In the genomic region with DNA sequence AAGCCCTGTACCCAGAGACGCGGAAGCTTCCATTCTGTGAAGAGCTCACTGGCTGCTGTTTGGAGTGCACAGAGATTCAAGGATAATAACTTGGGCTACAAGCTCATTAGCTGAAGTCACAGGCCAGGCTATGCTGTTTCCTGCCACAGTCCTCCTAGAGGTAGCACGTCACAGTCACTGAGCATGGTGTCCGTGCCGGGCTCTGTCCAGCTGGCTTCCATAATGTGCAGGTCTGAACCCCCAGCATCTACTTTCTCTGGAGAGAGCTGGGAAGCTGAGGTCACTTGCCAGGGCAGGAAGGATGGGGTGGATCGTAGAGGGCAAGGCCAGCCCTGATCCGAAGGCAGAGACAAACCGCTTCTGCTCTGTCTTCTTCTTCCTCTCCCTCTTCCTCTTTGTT, we compare ENCODE assay signal across 25 mouse cellular contexts.
DNase-seq lines count a peak whose midpoint lies in the region; ATAC-seq lines count a peak whose summit lies in the region.
"Had no signal": no experiment of that assay in that cellular context is flagged by ENCODE, and none has a peak within 500 bp of the region (broad histone marks: within the 10 kb centered on the region; RNA-seq: fewer than 3 reads in every experiment).

No protein-coding gene starts in this region.

- no peak for DNase-seq in kidney, adult 18-20 months
- peak; percentile 34 for DNase-seq in kidney, postnatal 10 days
- DNase-seq in lung, postnatal 10 days, result no peak
- no peak for DNase-seq in retina, embryonic 14.5 days (ENCODE audit: low spot score)
- DNase-seq: adrenal gland, adult 2 months; adrenal gland, postnatal 14 days; cerebellum, adult 11 months; cerebellum, adult 2 months; cerebellum, adult 9-11 months; cerebellum, postnatal 25 days; gastrocnemius, postnatal 10 days; gastrocnemius, postnatal 36 days; heart, adult 18-20 months; heart, postnatal 14 days; heart, postnatal 4 days had no signal

- H3K9ac ChIP-seq in kidney, embryonic 14.5 days (ENCODE audit: low read depth, low read length), result no peak overlapping the region
- no peak overlapping the region for H3K9ac ChIP-seq in kidney, embryonic 15.5 days
- H3K9ac ChIP-seq in lung, embryonic 15.5 days, result no peak overlapping the region
- H3K9ac ChIP-seq: forebrain, embryonic 13.5 days; heart, embryonic 13.5 days; hindbrain, embryonic 14.5 days had no signal

- no peaks in the 10 kb centered on the region for H3K9me3 ChIP-seq in kidney, embryonic 14.5 days (ENCODE audit: control insufficient read depth, low read length)
- no peaks in the 10 kb centered on the region for H3K9me3 ChIP-seq in kidney, embryonic 15.5 days (replicated peaks)
- H3K9me3 ChIP-seq in lung, embryonic 15.5 days, result no peaks in the 10 kb centered on the region
- H3K9me3 ChIP-seq: forebrain, embryonic 10.5 days; forebrain, embryonic 13.5 days; heart, embryonic 13.5 days had no signal

- H3K4me2 ChIP-seq in kidney, embryonic 14.5 days (replicated peaks; ENCODE audit: low read depth, low read length), result no peak overlapping the region
- H3K4me2 ChIP-seq in kidney, embryonic 15.5 days, result no peak overlapping the region
- H3K4me2 ChIP-seq in lung, embryonic 15.5 days, result no peak overlapping the region
- H3K4me2 ChIP-seq: forebrain, embryonic 13.5 days; heart, embryonic 13.5 days; hindbrain, embryonic 14.5 days had no signal

- no peak overlapping the region for H3K27ac ChIP-seq in kidney, embryonic 14.5 days (ENCODE audit: low read depth, low read length)
- H3K27ac ChIP-seq in kidney, embryonic 15.5 days, result no peak overlapping the region
- H3K27ac ChIP-seq in lung, embryonic 15.5 days, result no peak overlapping the region
- H3K27ac ChIP-seq: forebrain, embryonic 10.5 days; forebrain, embryonic 13.5 days; heart, embryonic 13.5 days; hindbrain, embryonic 14.5 days had no signal

- no peaks in the 10 kb centered on the region for H3K27me3 ChIP-seq in kidney, embryonic 14.5 days (ENCODE audit: control insufficient read depth, insufficient read depth, low read length)
- peaks cover 7% of the 10 kb centered on the region; the same call in 1 of the 2 replicates for H3K27me3 ChIP-seq in kidney, embryonic 15.5 days
- H3K27me3 ChIP-seq in lung, embryonic 15.5 days, result no peaks in the 10 kb centered on the region
- H3K27me3 ChIP-seq: forebrain, embryonic 13.5 days had no signal

- ATAC-seq in kidney, embryonic 14.5 days (ENCODE audit: low FRiP score, low TSS enrichment), result 0 out of 2 replicates have a peak, but pooled peaks have one; percentile 64
- no peak for ATAC-seq in kidney, embryonic 15.5 days (replicated peaks; ENCODE audit: low FRiP score)
- 0 out of 2 replicates have a peak, but pooled peaks have one; percentile 35 for ATAC-seq in lung, embryonic 15.5 days (ENCODE audit: borderline replicate concordance, extremely low read depth, low FRiP score, low TSS enrichment)
- ATAC-seq in megakaryocyte progenitor cell, adult 5-6 weeks (replicated peaks; ENCODE audit: poor library complexity), result 0 out of 2 replicates have a peak, but pooled peaks have one; percentile 29
- ATAC-seq: CD4-positive, CD25-positive, alpha-beta regulatory T cell, adult 4 months; forebrain, embryonic 13.5 days; forebrain, embryonic 16.5 days had no signal

- 0 out of 2 replicates have a peak, but pooled peaks cover 4% of the 10 kb centered on the region for H3K4me1 ChIP-seq in kidney, embryonic 14.5 days (ENCODE audit: control insufficient read depth, insufficient read depth, low read length)
- H3K4me1 ChIP-seq in kidney, embryonic 15.5 days, result peaks cover 5% of the 10 kb centered on the region; the same call in 1 of the 2 replicates
- H3K4me1 ChIP-seq in lung, embryonic 15.5 days, result 0 out of 2 replicates have a peak, but pooled peaks cover 5% of the 10 kb centered on the region
- H3K4me1 ChIP-seq: heart, embryonic 13.5 days had no signal

- H3K36me3 ChIP-seq in kidney, embryonic 14.5 days (ENCODE audit: control insufficient read depth, insufficient read depth, low read length), result no peaks in the 10 kb centered on the region
- no peaks in the 10 kb centered on the region for H3K36me3 ChIP-seq in kidney, embryonic 15.5 days
- H3K36me3 ChIP-seq in lung, embryonic 15.5 days, result no peaks in the 10 kb centered on the region
- H3K36me3 ChIP-seq: forebrain, embryonic 10.5 days; heart, embryonic 13.5 days had no signal

- 36% methylated on average over 8 of the region's 8 CpGs for WGBS in kidney, embryonic 14.5 days
- WGBS in kidney, embryonic 15.5 days, result 33% methylated on average over 8 of the region's 8 CpGs
- WGBS in lung, embryonic 15.5 days, result 42% methylated on average over 8 of the region's 8 CpGs

- H3K4me3 ChIP-seq in kidney, embryonic 14.5 days (ENCODE audit: low read length), result no peak overlapping the region
- H3K4me3 ChIP-seq in kidney, embryonic 15.5 days (replicated peaks), result no peak overlapping the region
- no peak overlapping the region for H3K4me3 ChIP-seq in lung, embryonic 15.5 days
- H3K4me3 ChIP-seq: forebrain, embryonic 10.5 days; forebrain, embryonic 13.5 days; heart, embryonic 13.5 days had no signal
